Mouse (Mus musculus): ENCODE measurements around the gene Pfkfb1. TPM values are rescaled to one million over a fixed set of nuclear protein-coding genes. Genes with fewer than 3 reads are reported as not detected.

The Pfkfb1 gene
- 2.5 TPM for polyA plus RNA-seq (2017; shearing (Covaris generic))

DNA sequence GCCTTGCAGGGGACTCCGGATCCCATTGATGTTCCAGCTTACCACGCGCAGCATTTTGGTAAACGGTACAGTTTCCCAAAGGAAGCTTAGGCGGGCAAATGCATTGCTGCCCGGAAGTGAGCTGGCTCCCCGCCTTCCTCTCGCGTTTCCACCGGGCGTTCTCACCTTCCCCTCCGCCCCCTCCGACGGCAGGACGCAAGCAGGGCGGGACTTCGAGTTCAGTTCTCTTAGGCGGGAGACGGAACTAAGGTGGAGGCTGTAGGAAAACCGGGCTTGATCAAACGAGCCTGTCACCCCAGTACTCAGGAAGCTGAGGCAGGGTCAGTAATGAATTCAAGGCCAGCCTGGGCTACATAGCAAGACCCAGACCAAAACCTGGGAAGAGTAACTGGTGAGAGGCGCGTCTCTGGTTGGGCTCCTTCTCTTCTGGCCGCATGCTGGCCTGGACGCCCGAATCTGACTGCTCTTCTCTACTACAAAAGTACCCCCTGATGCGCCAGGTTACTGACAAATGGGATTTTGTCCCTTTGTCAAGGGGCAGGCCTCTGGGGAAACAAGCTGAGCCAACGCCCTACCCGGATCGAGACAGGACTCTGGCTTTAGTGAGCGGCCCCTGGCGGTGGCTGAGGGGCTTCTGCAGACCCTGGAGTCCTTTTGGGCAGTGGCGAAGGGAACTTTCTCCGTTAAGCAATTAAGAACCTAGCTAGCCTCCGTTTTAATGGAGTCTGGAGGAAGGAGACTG, at the start of gene Pfkfb1:
Pfkfb1 (plus strand) TSS at position 207 of the 742 bp plus-strand sequence.

DNA sequence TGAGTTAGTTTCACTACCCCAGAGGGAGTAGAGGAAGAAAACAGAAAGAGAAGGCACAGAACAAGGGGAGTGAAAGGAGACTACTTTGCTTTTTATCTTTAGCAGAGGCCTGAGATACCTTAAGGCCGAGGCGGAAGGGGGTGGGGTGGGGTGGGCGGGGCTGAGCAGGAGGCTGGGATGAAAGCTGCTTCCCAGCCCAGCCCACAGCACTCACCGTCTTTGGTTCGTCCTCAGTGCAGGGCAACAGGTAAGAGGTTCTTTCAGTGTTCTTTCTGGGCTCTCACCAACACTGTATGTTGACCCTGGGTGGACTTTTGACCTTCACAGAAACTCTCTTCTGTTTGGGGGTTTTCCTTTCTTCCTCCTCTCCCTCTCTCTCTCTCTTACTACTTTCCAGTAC, 40.8 kb upstream of the Pfkfb1 start, which contains the start of gene Alas2:
Alas2 (plus strand) TSS at position 137 of the 400 bp plus-strand sequence.

DNA sequence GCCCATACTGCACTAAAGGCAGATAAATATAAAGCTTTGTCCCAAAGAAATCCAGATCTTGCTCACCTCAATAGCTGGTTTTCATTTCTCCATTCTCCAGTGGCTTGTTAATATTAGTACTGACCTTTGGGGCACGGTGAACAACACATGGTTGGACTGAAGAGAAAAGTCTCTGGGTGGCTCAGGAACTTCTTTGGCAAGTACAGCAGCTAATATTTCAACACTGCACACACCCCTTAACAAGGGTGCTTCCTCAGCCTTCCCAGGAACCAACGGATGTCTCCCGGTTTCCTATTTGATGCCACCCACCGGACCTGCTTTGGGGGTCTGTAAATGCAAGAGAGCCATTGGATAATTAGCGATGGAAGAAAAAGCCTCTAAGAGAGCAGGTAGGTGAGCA, 1.7 kb downstream of the Pfkfb1 start, which contains the start of gene Apex2:
Apex2 (minus strand) TSS at position 173 of the 400 bp plus-strand sequence.

DNA sequence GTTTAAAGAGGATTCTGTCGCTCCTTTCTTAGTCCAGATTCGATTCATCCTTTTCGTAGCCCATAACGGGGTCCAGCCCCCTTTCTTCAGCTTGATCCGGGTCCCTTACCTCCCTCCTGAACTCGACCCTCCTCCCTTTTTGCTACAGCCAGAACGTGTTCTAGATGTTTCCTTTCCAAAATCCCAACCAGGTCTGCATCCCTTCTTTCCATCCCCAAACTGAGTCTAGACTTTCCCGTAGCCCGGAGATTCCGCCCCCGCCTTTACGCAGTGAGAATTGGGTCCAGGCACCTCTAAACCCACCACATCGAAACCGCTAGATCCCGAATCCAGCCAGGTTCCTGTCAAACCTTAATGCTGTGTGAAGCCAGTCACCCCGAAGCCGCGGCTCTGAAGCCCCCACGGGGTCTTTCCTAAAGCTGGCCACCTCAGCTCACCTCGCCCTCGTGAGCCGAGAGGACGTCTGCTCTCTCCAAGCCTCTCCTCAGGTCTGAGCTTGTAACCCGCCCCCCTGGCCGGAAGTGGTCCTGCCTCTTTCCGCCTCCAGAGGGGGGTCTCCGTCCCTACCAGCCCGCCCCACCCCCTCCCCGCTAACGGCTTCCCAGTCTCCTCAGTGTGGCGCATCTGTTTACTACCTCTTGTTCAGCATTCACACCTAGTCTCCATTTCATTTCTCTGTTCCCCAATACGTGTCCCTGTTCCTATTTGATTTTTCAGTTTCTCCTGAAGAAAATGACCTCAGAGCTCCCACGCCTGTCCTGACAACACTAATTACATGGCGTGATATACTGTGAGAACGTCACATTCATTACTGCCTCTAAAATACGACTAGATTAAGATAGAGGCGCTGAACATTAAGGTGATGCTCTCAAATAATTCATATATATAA, 69.1 kb downstream of the Pfkfb1 start, which contains the start of gene Tro:
Tro (minus strand) TSS at position 676 of the 889 bp plus-strand sequence.

Other genes with a start within 250 kb of the Pfkfb1 start
- 10.6 TPM for gene Tmem29, start 129.1 kb upstream of the Pfkfb1 start, polyA plus RNA-seq (2017; shearing (Covaris generic))
- not detected for gene Alas2, start 40.9 kb upstream of the Pfkfb1 start, polyA plus RNA-seq (2017; shearing (Covaris generic))
- gene Apex2, start 1.6 kb downstream of the Pfkfb1 start, polyA plus RNA-seq (2017; shearing (Covaris generic)) = 12.2 TPM
- not detected for gene Tro, start 69.4 kb downstream of the Pfkfb1 start, polyA plus RNA-seq (2017; shearing (Covaris generic))
- gene Maged2, start 226.1 kb downstream of the Pfkfb1 start, polyA plus RNA-seq (2017; shearing (Covaris generic)) = 3.3 TPM